Mouse (Mus musculus) limb, embryonic 10.5 days (tissue): Measurements from ENCODE around the gene Ctsd. TPM values are rescaled to one million over a fixed set of nuclear protein-coding genes. Genes with fewer than 3 reads are reported as not detected.
"Not testable (repeated sequence)": the region's sequence is repeated elsewhere in the genome, so short reads cannot be mapped to it uniquely, and the experiment has no call there.

Source experiments
- DNase-seq: peaks from one replicate; pipeline ENCODE4 v3.0.0-alpha.2; 2017; ENCODE audit warnings: low spot score
- H3K27ac ChIP-seq: fragments of 300-500 bp; sonication (generic); 2 replicates; pipeline ENCODE4 v1.5.1; 2016; ENCODE audit warnings: mild to moderate bottlenecking
- H3K27me3 ChIP-seq: fragments of 300-500 bp; sonication (generic); 2 replicates; pipeline ENCODE4 v1.6.1; 2016; ENCODE audit warnings: low read depth, mild to moderate bottlenecking; ENCODE audit not compliant: poor library complexity, severe bottlenecking
- H3K36me3 ChIP-seq: fragments of 300-500 bp; sonication (generic); 2 replicates; pipeline ENCODE4 v1.6.1; 2016; ENCODE audit warnings: mild to moderate bottlenecking, moderate library complexity
- H3K4me1 ChIP-seq: fragments of 300-500 bp; sonication (generic); 2 replicates; pipeline ENCODE4 v1.6.1; 2016
- H3K4me3 ChIP-seq: fragments of 300-500 bp; sonication (generic); 2 replicates; pipeline ENCODE4 v1.5.1; 2016; ENCODE audit warnings: mild to moderate bottlenecking, moderate library complexity
- H3K9me3 ChIP-seq: fragments of 300-500 bp; sonication (generic); replicated peaks from 2 replicates; pipeline ENCODE4 v1.6.1; 2016; ENCODE audit warnings: mild to moderate bottlenecking
- WGBS: fragments of 180-500 bp; shearing (Covaris S2); methylation state at CpG from one replicate; pipeline ENCODE4 v1.1.7; 2016; 5-methylcytosine and 5-hydroxymethylcytosine counted together
- polyA plus RNA-seq: library from polyadenylated mRNA; unstranded; fragments of >200 nt; fragmentation: Nextera tagmentation; extraction: Ambion mirVana; gene quantifications from 2 replicates; pipeline ENCODE4 v1.2.1, GENCODE M21; 2016

The Ctsd gene
- polyA plus RNA-seq, 1 experiment from 2014 or later, result 132 TPM

GRCm38 (mm10) chr7:142418027-142418426, 30.2 kb upstream of the Ctsd start:
- H3K27me3 ChIP-seq, result no peaks in the 10 kb centered on the region
- no peaks in the 10 kb centered on the region for H3K9me3 ChIP-seq
- WGBS, result 97% methylated on average over 2 of the region's 2 CpGs
- no peak for DNase-seq
- no peak overlapping the region for H3K4me3 ChIP-seq
- no peaks in the 10 kb centered on the region for H3K36me3 ChIP-seq
- no peak overlapping the region for H3K27ac ChIP-seq
- H3K4me1 ChIP-seq, result no peaks in the 10 kb centered on the region

DNA sequence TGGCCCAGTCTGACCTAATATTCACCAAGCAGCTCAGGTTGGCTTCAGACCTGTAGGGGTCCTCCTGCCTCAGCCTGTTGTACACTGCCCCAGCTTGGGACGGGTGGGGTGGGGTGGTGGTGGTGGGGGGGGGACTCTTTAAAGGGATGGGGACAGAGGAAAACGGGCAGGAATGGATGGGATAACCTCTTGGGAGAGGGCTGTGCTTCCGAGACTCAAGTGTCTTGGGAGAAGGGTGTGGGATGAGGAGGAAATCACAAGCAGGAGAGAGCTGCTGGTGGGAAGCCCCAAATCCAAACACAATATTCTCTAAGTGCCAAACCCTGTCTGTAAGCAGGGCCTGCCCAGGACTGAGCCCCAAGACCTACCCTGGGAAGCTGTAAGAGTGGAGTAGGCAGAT, 28.4 kb upstream of the Ctsd start:
- 66% methylated on average over 3 of the region's 3 CpGs for WGBS
- no peaks in the 10 kb centered on the region for H3K4me1 ChIP-seq
- H3K27me3 ChIP-seq, result no peaks in the 10 kb centered on the region

GRCm38 (mm10) chr7:142415314-142415713, 27.5 kb upstream of the Ctsd start:
- DNase-seq, result no peak
- WGBS, result 73% methylated on average over 4 of the region's 4 CpGs
- Histone ChIP-seq H3K27me3 (no peaks in the 10 kb centered on the region), H3K27ac (no peak overlapping the region), H3K4me1 (no peaks in the 10 kb centered on the region), H3K36me3 (no peaks in the 10 kb centered on the region), H3K4me3 (no peak overlapping the region), H3K9me3 (no peaks in the 10 kb centered on the region)

More for the DNA sequence above, 28.4 kb upstream of the Ctsd start:
- no peak overlapping the region for H3K27ac ChIP-seq
- DNase-seq, result no peak
- no peaks in the 10 kb centered on the region for H3K9me3 ChIP-seq
- H3K4me3 ChIP-seq, result no peak overlapping the region
- H3K36me3 ChIP-seq, result no peaks in the 10 kb centered on the region

- H3K27ac ChIP-seq, result no peak overlapping the region
- H3K4me3 ChIP-seq, result no peak overlapping the region
- H3K27me3 ChIP-seq, result no peaks in the 10 kb centered on the region
- no peaks in the 10 kb centered on the region for H3K36me3 ChIP-seq
- DNase-seq, result no peak
- WGBS, result 94% methylated on average over 6 of the region's 6 CpGs
- no peaks in the 10 kb centered on the region for H3K4me1 ChIP-seq
- H3K9me3 ChIP-seq, result no peaks in the 10 kb centered on the region
Measured at GRCm38 (mm10) chr7:142413285-142413684, 25.4 kb upstream of the Ctsd start.

GRCm38 (mm10) chr7:142409603-142410002, 21.8 kb upstream of the Ctsd start:
- DNase-seq, result no peak
- Histone ChIP-seq H3K9me3 (no peaks in the 10 kb centered on the region), H3K27ac (no peak overlapping the region), H3K27me3 (no peaks in the 10 kb centered on the region), H3K36me3 (no peaks in the 10 kb centered on the region), H3K4me3 (no peak overlapping the region), H3K4me1 (no peaks in the 10 kb centered on the region)
- 89% methylated on average over 3 of the region's 3 CpGs for WGBS

GRCm38 (mm10) chr7:142408686-142409085, 20.8 kb upstream of the Ctsd start:
- WGBS, result 91% methylated on average over 8 of the region's 8 CpGs
- Histone ChIP-seq H3K9me3 (no peaks in the 10 kb centered on the region), H3K36me3 (no peaks in the 10 kb centered on the region), H3K27ac (no peak overlapping the region), H3K4me1 (no peaks in the 10 kb centered on the region), H3K27me3 (no peaks in the 10 kb centered on the region), H3K4me3 (no peak overlapping the region)
- DNase-seq, result no peak

DNA sequence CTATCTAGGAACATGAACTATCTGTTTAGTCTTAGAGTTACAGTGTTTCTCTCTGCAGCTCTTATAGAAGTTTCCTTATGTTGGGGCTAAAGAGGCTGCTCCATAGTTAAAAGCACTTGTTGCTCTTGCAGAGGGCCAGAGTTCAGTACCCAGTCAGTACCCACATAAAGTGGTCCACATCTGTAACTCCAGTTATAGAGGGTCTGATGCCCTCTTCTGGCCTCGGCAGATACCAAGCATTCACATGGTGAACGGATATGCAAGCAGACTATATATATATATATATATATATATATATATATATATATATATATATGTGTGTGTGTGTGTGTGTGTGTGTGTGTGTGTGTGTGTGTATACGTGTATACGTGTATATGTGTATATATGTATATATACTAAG, 20.1 kb upstream of the Ctsd start:
- 80% methylated on average over 4 of the region's 4 CpGs for WGBS
- DNase-seq, result no peak
- no peaks in the 10 kb centered on the region for H3K4me1 ChIP-seq
- H3K27ac ChIP-seq, result no peak overlapping the region
- no peaks in the 10 kb centered on the region for H3K27me3 ChIP-seq
- no peak overlapping the region for H3K4me3 ChIP-seq
- no peaks in the 10 kb centered on the region for H3K9me3 ChIP-seq
- H3K36me3 ChIP-seq, result no peaks in the 10 kb centered on the region

- H3K4me1 ChIP-seq, DNase-seq, H3K9me3 ChIP-seq, H3K4me3 ChIP-seq, H3K27me3 ChIP-seq, H3K27ac ChIP-seq, H3K36me3 ChIP-seq: not testable (repeated sequence)
- WGBS, result 93% methylated on average over 5 of the region's 5 CpGs
Measured at GRCm38 (mm10) chr7:142405134-142405533, 17.3 kb upstream of the Ctsd start.

DNA sequence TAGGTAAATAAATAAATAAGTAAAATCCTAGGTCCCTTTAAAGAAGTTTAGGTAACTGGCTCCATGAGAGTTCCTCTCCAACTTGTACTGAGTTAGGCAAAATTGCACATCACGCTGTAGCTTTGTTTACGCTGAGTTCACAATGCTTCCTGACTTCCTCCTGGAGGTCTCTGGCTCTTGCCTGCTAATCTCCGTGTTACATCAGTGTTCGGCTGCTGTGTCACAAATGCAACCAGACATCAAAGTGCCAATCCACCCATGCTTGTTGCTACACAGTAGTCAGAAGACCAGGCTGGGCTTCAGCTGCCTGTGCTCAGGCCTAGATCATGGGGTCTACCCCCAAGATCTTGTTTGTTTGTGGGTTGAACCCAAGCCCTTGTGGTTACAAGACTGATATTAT, 15.8 kb upstream of the Ctsd start:
- no peaks in the 10 kb centered on the region for H3K36me3 ChIP-seq
- DNase-seq, result no peak
- WGBS, result 78% methylated on average over 4 of the region's 4 CpGs
- H3K9me3 ChIP-seq, result no peaks in the 10 kb centered on the region
- H3K4me1 ChIP-seq, result peaks cover 6% of the 10 kb centered on the region; the same call in 1 of the 2 replicates
- no peak overlapping the region for H3K4me3 ChIP-seq
- no peaks in the 10 kb centered on the region for H3K27me3 ChIP-seq
- H3K27ac ChIP-seq, result no peak overlapping the region

- no peaks in the 10 kb centered on the region for H3K36me3 ChIP-seq
- 72% methylated on average over 7 of the region's 7 CpGs for WGBS
- no peak for DNase-seq
- H3K4me1 ChIP-seq, result peaks cover 12% of the 10 kb centered on the region; the same call in 1 of the 2 replicates
- no peak overlapping the region for H3K27ac ChIP-seq
- no peak overlapping the region for H3K4me3 ChIP-seq
- H3K9me3 ChIP-seq, result no peaks in the 10 kb centered on the region
- no peaks in the 10 kb centered on the region for H3K27me3 ChIP-seq
Measured at GRCm38 (mm10) chr7:142400750-142401142, 12.9 kb upstream of the Ctsd start.

DNA sequence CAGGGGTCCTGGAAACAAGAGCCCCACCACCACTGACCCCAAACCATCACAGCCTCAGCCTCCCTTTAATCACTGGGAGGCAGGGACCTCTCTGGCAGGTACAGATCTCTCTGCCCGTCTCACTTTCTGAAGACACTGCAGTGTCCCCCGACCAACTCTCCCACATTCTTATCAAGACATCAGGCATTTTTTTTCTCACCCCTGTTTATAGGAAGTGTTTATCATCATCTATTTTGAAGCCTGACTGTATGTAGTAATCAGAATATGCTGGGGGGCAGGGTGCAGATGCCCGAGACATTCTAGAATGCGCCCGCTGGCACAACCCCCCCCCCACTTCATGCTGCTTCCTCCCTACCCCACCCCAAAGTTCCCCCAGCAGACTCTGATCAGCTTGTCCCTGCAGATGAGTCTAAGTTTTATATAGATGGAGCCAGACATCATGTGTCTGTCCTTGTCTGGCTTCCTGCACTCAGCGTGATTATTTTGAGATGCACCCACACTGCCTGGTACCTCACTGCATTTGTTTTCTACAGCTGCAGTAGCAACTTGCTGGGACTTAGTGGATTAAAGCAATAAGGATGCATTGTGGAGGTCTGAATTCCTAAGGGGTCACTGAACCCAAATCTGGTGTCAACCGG, 12.4 kb upstream of the Ctsd start:
- Histone ChIP-seq H3K27me3 (no peaks in the 10 kb centered on the region), H3K36me3 (no peaks in the 10 kb centered on the region), H3K27ac (no peak overlapping the region), H3K4me1 (peaks cover 12% of the 10 kb centered on the region; the same call in 1 of the 2 replicates), H3K9me3 (no peaks in the 10 kb centered on the region), H3K4me3 (no peak overlapping the region)
- WGBS, result 80% methylated on average over 7 of the region's 7 CpGs
- DNase-seq, result no peak

- Histone ChIP-seq H3K36me3 (no peaks in the 10 kb centered on the region), H3K27me3 (no peaks in the 10 kb centered on the region), H3K4me1 (peaks cover 12% of the 10 kb centered on the region; the same call in 1 of the 2 replicates), H3K9me3 (no peaks in the 10 kb centered on the region), H3K27ac (no peak overlapping the region), H3K4me3 (no peak overlapping the region)
- DNase-seq, result no peak
- WGBS, result 95% methylated on average over 1 of the region's 1 CpGs
Measured at GRCm38 (mm10) chr7:142399250-142399649, 11.4 kb upstream of the Ctsd start.

- WGBS, result 65% methylated on average over 2 of the region's 2 CpGs
- peaks cover 14% of the 10 kb centered on the region for H3K4me1 ChIP-seq
- H3K27ac ChIP-seq, result no peak overlapping the region
- H3K27me3 ChIP-seq, result no peaks in the 10 kb centered on the region
- no peak overlapping the region for H3K4me3 ChIP-seq
- H3K9me3 ChIP-seq, result no peaks in the 10 kb centered on the region
- no peak for DNase-seq
- no peaks in the 10 kb centered on the region for H3K36me3 ChIP-seq
Measured at GRCm38 (mm10) chr7:142398052-142398451, 10.2 kb upstream of the Ctsd start.

- H3K4me3 ChIP-seq, result no peak overlapping the region
- 91% methylated on average over 1 of the region's 1 CpGs for WGBS
- no peaks in the 10 kb centered on the region for H3K27me3 ChIP-seq
- peaks cover 20% of the 10 kb centered on the region for H3K4me1 ChIP-seq
- H3K27ac ChIP-seq, result no peak overlapping the region
- no peaks in the 10 kb centered on the region for H3K9me3 ChIP-seq
- DNase-seq, result no peak
- no peaks in the 10 kb centered on the region for H3K36me3 ChIP-seq
Measured at GRCm38 (mm10) chr7:142396611-142397010, 8.8 kb upstream of the Ctsd start.
